Mouse (Mus musculus): ENCODE data around the gene Olfr372.
A peak's percentile ranks its signal among the peaks of the same experiment; 100 is the strongest.

Gene Olfr372

DNA sequence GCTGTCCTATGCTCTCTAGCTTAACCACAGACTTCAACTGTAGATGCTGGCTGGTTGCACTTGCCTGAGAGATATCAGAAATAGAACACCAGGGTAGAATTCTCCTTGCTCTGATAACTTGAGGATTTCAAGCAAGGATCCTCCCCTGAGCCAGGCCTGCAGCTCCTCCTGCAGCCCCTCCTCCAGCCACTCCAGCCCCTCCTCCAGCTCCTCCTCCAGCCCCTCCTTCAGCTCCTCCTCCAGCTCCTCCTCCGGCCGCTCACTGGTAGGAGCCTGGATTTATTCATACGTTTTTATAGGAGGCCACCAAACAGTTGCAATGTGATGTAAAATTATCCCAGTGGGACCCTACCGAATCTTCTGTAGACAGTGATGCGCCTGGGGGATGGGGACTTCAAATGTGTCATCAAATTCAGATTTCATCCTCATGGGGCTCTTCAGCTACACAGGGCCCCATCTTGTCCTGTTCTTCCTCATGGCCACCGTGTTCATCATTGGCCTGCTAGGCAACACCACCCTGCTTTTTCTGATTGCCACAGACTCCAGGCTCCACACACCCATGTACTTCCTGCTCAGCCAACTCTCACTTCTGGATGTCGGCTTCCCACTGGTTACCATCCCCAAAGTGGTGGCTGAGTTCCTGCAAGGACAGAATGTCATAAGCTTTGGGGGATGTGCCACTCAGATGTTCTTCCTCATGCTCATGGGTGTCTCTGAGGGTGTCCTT lies 58.5 kb downstream of the Olfr372 start:
- DNase-seq (ENCODE audit: low spot score), result peak; percentile 6

DNA sequence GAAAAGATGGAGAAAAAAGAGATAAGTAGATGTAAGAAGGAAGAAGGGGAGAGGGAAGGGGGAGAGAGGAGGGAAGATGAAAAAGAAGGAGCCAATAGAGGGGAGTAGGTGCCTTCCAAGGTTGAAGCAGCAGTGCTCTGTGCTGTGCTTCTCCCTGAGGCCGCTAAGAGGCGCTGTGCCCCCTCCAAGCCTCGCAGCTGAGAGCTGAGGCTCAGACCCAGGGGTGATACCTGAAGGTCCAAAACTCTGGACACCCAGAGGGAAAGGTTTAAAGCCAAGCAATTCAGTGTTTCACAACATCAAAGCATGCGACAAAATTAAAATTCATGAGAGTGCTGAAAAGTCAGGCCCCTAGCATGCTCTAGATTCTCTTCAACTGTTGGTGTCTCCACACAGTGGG lies 64.1 kb downstream of the Olfr372 start:
- DNase-seq (ENCODE audit: low spot score), result no peak

DNA sequence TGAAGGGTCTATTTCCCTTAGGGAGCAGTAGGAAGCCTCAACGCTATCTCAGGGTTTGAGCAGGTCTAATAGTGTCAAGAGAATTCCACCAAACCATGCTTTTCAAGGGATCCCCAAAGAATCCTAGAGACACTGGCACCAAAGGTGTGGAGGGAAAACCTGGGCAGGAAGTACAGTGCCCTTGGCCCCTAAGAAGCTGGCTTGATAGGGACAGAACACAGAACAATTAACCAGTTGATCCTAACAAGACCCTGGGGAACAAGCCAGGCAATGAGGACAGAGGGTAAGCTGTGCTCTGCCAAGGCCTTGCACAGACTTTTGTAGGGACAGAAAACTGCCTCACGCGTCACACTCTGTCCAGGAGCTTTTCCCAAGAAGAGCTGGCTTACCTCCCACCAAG lies 65.7 kb downstream of the Olfr372 start, which contains the start of gene Olfr374:
Gene Olfr374 (plus strand): TSS at position 301 of the 400 bp plus-strand sequence.
- no peak for DNase-seq (ENCODE audit: low spot score)

All from layer of hippocampus, adult 11-12 months (tissue).